Mouse (Mus musculus) layer of hippocampus, adult 9-11 months (tissue): ENCODE results near the gene Phospho2.

Experiments used
- DNase-seq: peaks from one replicate; pipeline ENCODE4 v3.0.0; 2022

Phospho2 gene

DNA sequence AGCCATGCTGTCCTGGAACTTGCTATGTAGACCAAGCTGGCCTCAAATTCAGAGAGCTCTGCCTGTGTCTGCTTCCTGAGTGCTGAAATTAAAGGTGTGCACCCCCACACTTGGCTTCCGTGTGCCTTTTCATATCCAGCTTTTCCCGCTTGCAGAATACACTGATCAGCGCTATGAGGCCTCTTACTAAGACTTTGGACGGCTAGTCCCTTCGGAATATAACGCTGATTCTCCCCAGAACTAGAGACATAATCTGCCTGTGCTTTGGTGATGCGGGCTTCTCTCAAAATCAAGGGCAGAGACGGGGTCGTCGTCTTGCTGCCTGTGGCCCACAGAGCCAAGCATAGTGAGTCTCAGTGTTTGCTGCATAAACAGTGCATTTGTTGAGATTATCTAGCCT, 36.5 kb downstream of the Phospho2 start:
- DNase-seq: no peak

DNA sequence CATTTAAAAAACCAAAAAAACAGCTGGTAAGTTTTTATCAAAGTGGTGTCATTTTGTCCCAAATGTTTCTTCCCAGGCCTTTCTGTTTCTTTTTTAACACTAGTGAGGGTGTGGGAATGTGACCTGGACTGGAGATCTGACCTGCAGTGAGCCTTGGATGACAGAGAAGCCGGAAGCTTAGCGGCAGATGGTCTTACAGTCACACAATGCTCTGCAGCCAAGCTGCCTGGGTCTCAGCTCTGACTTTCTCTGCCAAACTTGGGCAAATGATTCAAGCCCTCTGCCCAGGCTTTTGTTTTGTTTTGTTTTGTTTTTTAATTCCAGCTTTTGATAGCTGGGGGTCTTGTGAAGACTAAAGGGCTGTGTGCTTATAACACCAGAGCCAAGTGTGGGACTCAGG, 37.0 kb downstream of the Phospho2 start:
- no peak for DNase-seq

DNA sequence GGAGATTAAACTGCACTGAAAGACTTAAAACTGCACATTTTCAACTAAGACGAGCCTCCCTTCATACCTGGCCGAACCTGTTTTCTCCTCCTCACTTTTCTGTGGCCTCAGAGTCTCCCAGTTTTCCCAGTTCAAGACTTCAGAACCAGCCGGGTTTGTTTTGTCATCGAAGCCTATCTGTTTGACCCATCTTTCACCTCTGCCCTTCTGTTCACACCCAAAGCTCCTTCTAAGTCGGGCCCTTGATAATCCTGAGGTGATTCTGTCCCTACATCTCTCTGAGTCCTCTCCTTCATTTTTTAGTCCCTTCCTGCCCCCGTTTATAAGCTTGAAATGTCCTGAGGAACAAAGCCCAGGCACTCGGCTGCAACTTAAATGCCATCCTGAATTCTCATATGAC, 38.6 kb downstream of the Phospho2 start:
- DNase-seq: no peak

DNA sequence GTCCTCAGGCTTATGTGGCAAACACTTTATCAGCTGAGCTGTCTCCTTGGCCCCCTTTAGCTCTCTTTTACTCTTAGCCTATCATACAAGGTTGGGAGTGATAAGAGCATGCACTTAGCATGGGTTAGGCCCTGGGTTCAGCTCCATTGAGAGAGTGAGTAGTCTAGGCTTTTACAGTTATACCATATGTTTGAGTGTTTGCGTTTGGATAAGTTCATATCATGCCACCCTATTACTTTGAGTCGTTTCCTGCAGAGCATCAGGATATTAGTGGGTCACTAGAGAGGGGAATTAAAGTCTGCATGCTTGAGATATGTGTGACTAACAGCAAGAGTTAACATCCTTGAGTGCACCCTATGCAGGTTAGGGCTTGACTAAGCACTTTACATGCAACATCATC, 40.3 kb downstream of the Phospho2 start:
- no peak for DNase-seq

DNA sequence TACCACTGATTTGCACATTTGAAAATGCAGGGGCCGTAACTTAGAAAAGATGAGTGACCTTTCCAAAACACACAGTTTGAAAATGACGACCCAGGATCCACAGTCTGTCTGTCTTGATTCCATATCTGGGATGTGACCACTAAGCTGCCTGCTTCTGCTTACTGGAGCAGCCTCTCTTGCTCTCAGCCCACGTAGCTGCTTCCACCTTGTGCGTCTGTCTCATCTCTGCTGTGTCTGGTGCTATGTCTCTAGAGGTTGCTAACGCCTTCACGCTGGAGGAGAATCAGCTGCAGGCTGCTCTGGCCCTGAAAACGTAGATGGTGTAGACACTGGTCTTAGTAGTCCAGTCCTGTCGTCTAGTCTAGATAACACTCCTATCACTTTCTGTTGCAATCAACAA, 40.7 kb downstream of the Phospho2 start:
- DNase-seq: no peak

DNA sequence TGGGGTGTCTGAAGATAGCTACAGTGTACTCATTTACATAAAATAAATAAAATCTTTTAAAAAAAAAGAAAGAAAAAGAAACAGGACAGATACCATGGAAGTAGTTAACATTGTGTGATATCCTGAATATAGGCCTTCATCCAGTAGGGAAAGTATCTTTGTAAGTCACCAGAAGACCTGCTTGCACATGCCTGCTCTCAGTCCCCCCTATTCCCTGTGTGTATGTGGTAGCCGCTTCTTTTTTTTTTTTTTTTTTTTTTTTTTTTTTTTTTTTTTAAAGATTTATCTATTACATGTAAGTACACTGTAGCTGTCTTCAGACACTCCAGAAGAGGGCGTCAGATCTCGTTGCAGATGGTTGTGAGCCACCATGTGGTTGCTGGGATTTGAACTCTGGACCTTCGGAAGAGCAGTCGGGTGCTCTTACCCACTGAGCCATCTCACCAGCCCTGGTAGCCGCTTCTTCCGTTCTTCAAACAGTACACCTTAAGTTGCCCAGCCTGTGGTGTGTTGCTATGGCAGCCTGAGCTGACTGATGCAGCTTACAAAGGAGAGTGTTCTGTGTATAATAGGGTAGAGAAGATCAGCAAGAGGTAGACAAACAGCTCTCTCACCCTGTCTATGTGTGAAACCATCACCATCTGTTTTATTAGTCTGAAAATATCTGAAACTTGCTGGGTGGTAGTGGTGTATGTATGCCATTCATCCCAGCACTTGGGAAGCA, 48.0 kb downstream of the Phospho2 start:
- DNase-seq: no peak

DNA sequence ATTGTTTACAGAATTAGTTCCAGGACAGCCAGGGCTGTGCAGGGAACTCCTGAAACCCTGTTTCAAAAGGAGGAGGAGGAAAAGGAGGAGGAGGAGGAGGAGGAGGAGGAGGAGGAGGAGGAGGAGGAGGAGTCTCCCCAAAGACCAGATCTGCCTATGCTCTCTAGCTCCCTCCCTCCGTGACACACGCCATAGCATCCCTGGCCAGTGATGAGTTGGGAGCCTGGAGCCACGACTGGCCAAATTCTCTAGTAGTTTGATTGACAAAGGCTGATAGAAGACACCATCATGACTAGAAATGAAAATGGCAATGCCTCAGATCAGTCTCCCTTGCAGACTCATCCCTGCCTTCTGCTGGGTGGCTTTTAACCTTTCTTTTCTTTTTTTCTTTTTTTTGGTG, 48.6 kb downstream of the Phospho2 start:
- no peak for DNase-seq

DNA sequence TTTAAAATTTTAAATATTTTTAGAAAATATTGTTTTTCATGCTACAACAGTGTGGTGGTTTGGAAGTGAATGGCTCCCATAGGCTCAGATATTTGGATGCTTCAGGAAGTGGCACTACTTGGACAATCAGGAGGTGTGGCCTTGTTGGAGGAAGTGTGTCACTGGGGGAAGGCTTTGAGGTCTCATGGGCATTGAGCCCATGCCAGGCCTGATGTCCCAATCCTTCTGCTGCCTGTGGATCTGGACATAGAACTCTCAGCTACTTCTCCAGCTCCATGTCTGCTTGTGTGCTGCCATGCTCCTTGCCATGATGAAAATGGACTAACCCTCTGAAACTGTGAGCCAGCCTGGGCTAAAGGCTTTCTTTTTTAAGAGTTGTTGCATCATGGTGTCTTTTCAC, 49.3 kb downstream of the Phospho2 start:
- DNase-seq: no peak

DNA sequence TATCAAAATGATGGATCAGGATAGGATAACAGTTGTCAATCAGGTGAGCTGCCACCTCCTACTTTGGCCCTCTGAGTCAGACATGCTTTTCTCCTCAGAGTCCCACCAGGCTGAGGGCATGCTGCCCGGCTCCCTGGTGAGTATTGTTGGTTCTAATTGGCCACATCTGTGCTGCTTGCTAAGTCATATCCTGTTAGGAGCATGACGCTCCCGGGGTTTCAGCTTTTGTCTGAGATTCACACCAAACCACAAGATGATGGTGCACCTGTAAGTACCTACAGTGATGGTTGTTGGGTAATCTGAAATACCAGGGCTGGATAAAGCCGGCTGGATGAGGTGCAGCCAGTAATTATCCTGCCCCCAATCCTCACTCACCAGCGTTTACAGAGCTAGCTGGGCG, 50.8 kb downstream of the Phospho2 start:
- no peak for DNase-seq

DNA sequence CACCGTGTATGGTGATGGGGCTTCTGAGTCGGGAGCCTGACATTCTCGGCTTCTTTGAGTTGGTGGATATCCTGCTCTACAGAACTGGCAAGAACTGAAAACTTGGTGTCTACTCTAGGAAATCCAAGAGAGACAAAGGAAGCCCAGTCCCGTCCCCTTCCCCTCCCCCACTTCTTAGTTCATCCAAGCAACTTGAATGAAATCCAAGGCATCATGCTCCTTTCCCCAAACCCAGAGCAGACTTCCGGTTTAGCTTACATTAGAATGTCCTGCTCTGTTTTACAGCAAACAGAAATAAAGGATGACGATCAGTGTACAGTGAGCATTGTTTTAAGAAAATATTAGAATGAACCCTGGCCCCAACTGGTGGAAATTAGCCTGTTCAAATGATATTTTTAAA, 59.8 kb downstream of the Phospho2 start:
- no peak for DNase-seq
